Mouse (Mus musculus): ENCODE measurements around the gene Map7. TPM values are rescaled to one million over a fixed set of nuclear protein-coding genes. Genes with fewer than 3 reads are reported as not detected.

The Map7 gene
- total RNA-seq, 1 experiment, result 35.2 TPM

DNA sequence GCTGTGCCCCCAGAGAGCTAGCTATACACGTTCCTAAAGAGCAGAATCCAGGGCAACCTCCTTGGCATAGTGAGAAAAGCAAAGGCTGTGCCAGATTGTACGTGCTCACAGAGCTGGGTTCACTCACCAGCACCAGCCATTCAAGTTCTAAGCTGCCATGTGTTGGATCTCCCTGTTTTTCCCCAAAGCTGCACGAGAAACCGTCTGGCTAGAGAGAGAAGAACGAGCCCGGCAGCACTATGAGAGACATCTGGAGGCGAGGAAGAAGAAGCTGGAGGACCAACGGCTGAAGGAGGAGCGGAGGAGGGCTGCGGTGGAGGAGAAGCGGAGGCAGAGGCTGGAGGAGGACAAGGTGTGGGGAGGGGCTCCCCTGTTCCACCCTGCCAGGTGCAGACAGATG lies 96.8 kb downstream of the Map7 start:
- in situ Hi-C loops (cut with MboI; ENCODE audit: low sequenced_read_pairs in 2 of 2, unreplicated experiment in 2 of 2), result no loop called here
- H3K9ac ChIP-seq (ENCODE audit: insufficient read depth, low read depth, low read length, poor library complexity, severe bottlenecking), result no peak overlapping the region
- H3K4me1 ChIP-seq (ENCODE audit: control insufficient read depth in 2 of 2, insufficient read depth in 2 of 2, low read length in 2 of 2, poor library complexity in 1 of 2), result peaks cover 6% of the 10 kb centered on the region in 2 experiments; a peak in 3 of 4 replicates
- no peaks in the 10 kb centered on the region for H3K9me3 ChIP-seq (ENCODE audit: control insufficient read depth, insufficient read depth, low read depth, low read length)
- no peak for DNase-seq (ENCODE audit: low read depth, low spot score)
- no peak overlapping the region for H3K27ac ChIP-seq (ENCODE audit: insufficient read depth, low read depth, low read length, poor library complexity, severe bottlenecking)
- no peak overlapping the region for H3K4me3 ChIP-seq (ENCODE audit: insufficient read depth in 1 of 2, low read depth in 1 of 2, low read length in 2 of 2, poor library complexity in 1 of 2, severe bottlenecking in 1 of 2)
- H3K36me3 ChIP-seq (ENCODE audit: control insufficient read depth, insufficient read depth, low read length, poor library complexity, severe bottlenecking), result peaks cover 6% of the 10 kb centered on the region; the same call in 1 of the 2 replicates
- no peak for TF ChIP-seq ZC3H11A (IDR thresholded peaks at IDR 0.05; ENCODE audit: borderline replicate concordance, low read depth, low read length)
- no peak for TF ChIP-seq ZNF384 (IDR thresholded peaks at IDR 0.05; ENCODE audit: low read depth, low read length)
- TF ChIP-seq HCFC1 (IDR thresholded peaks at IDR 0.05; ENCODE audit: borderline replicate concordance, insufficient read depth, low read length), result no peak
- TF ChIP-seq MAFK (IDR thresholded peaks at IDR 0.05; ENCODE audit: insufficient read depth, low read depth, low read length), result no peak
- no peak for TF ChIP-seq CHD2 (IDR thresholded peaks at IDR 0.05; ENCODE audit: low read depth, low read length)

DNA sequence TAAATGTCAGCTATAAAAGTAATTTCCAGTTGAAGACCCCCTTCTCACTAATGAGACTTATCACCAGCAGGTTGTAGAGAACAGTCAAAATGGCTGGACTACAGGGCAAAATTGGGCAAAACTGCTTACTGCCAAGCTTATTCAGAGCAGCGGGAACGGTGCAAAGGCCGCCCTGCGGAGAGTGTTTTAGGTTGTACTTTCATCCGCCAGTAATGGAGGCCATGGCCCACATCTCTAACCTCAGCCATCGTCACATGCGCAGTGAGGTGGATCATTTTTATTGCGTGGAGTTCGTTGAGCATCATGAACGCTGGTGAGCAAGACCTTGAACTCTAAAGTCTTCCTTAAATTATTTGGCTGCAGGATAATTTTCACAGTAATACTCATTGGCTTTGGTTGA lies 100.8 kb downstream of the Map7 start:
- no peak for DNase-seq (ENCODE audit: low read depth, low spot score)
- TF ChIP-seq HCFC1 (IDR thresholded peaks at IDR 0.05; ENCODE audit: borderline replicate concordance, insufficient read depth, low read length) (no peak), ZNF384 (IDR thresholded peaks at IDR 0.05; ENCODE audit: low read depth, low read length) (no peak), ZC3H11A (IDR thresholded peaks at IDR 0.05; ENCODE audit: borderline replicate concordance, low read depth, low read length) (no peak), MAFK (IDR thresholded peaks at IDR 0.05; ENCODE audit: insufficient read depth, low read depth, low read length) (no peak), CHD2 (IDR thresholded peaks at IDR 0.05; ENCODE audit: low read depth, low read length) (no peak)

GRCm38 (mm10) chr10:20255579-20255978 lies 107.3 kb downstream of the Map7 start:
- Histone ChIP-seq H3K36me3 (ENCODE audit: control insufficient read depth, insufficient read depth, low read length, poor library complexity, severe bottlenecking) (peaks cover 9% of the 10 kb centered on the region; the same call in 1 of the 2 replicates), H3K9ac (ENCODE audit: insufficient read depth, low read depth, low read length, poor library complexity, severe bottlenecking) (no peak overlapping the region), H3K4me1 (ENCODE audit: control insufficient read depth in 2 of 2, insufficient read depth in 2 of 2, low read length in 2 of 2, poor library complexity in 1 of 2) (no peaks in the 10 kb centered on the region), H3K27ac (ENCODE audit: insufficient read depth, low read depth, low read length, poor library complexity, severe bottlenecking) (no peak overlapping the region), H3K4me3 (ENCODE audit: insufficient read depth in 1 of 2, low read depth in 1 of 2, low read length in 2 of 2, poor library complexity in 1 of 2, severe bottlenecking in 1 of 2) (no peak overlapping the region), H3K9me3 (ENCODE audit: control insufficient read depth, insufficient read depth, low read depth, low read length) (no peaks in the 10 kb centered on the region)
- in situ Hi-C loops (cut with MboI; ENCODE audit: low sequenced_read_pairs in 2 of 2, unreplicated experiment in 2 of 2), result no loop called here
- no peak for DNase-seq (ENCODE audit: low read depth, low spot score)
- no peak for TF ChIP-seq CHD2 (IDR thresholded peaks at IDR 0.05; ENCODE audit: low read depth, low read length)
- TF ChIP-seq HCFC1 (IDR thresholded peaks at IDR 0.05; ENCODE audit: borderline replicate concordance, insufficient read depth, low read length), result no peak
- TF ChIP-seq ZC3H11A (IDR thresholded peaks at IDR 0.05; ENCODE audit: borderline replicate concordance, low read depth, low read length), result no peak
- no peak for TF ChIP-seq MAFK (IDR thresholded peaks at IDR 0.05; ENCODE audit: insufficient read depth, low read depth, low read length)
- TF ChIP-seq ZNF384 (IDR thresholded peaks at IDR 0.05; ENCODE audit: low read depth, low read length), result no peak

More for the DNA sequence above, 100.8 kb downstream of the Map7 start:
- Histone ChIP-seq H3K9ac (ENCODE audit: insufficient read depth, low read depth, low read length, poor library complexity, severe bottlenecking) (no peak overlapping the region), H3K9me3 (ENCODE audit: control insufficient read depth, insufficient read depth, low read depth, low read length) (no peaks in the 10 kb centered on the region), H3K27ac (ENCODE audit: insufficient read depth, low read depth, low read length, poor library complexity, severe bottlenecking) (no peak overlapping the region), H3K4me3 (ENCODE audit: insufficient read depth in 1 of 2, low read depth in 1 of 2, low read length in 2 of 2, poor library complexity in 1 of 2, severe bottlenecking in 1 of 2) (no peak overlapping the region), H3K36me3 (ENCODE audit: control insufficient read depth, insufficient read depth, low read length, poor library complexity, severe bottlenecking) (peaks cover 11% of the 10 kb centered on the region; the same call in 1 of the 2 replicates), H3K4me1 (ENCODE audit: control insufficient read depth in 2 of 2, insufficient read depth in 2 of 2, low read length in 2 of 2, poor library complexity in 1 of 2) (peaks cover 0 to 3% of the 10 kb centered on the region in 2 experiments; a peak in 2 of 4 replicates)
- in situ Hi-C loops (cut with MboI; ENCODE audit: low sequenced_read_pairs in 2 of 2, unreplicated experiment in 2 of 2), result no loop called here

- H3K9me3 ChIP-seq (ENCODE audit: control insufficient read depth, insufficient read depth, low read depth, low read length), result no peaks in the 10 kb centered on the region
- H3K9ac ChIP-seq (ENCODE audit: insufficient read depth, low read depth, low read length, poor library complexity, severe bottlenecking), result no peak overlapping the region
- in situ Hi-C loops (cut with MboI; ENCODE audit: low sequenced_read_pairs in 2 of 2, unreplicated experiment in 2 of 2), result no loop called here
- H3K4me3 ChIP-seq (ENCODE audit: insufficient read depth in 1 of 2, low read depth in 1 of 2, low read length in 2 of 2, poor library complexity in 1 of 2, severe bottlenecking in 1 of 2), result no peak overlapping the region
- TF ChIP-seq MAFK (IDR thresholded peaks at IDR 0.05; ENCODE audit: insufficient read depth, low read depth, low read length) (no peak), HCFC1 (IDR thresholded peaks at IDR 0.05; ENCODE audit: borderline replicate concordance, insufficient read depth, low read length) (no peak), ZC3H11A (IDR thresholded peaks at IDR 0.05; ENCODE audit: borderline replicate concordance, low read depth, low read length) (no peak), CHD2 (IDR thresholded peaks at IDR 0.05; ENCODE audit: low read depth, low read length) (no peak), ZNF384 (IDR thresholded peaks at IDR 0.05; ENCODE audit: low read depth, low read length) (no peak)
- no peak for DNase-seq (ENCODE audit: low read depth, low spot score)
- peaks cover 11% of the 10 kb centered on the region; the same call in 1 of the 2 replicates for H3K36me3 ChIP-seq (ENCODE audit: control insufficient read depth, insufficient read depth, low read length, poor library complexity, severe bottlenecking)
- no peak overlapping the region for H3K27ac ChIP-seq (ENCODE audit: insufficient read depth, low read depth, low read length, poor library complexity, severe bottlenecking)
- H3K4me1 ChIP-seq (ENCODE audit: control insufficient read depth in 2 of 2, insufficient read depth in 2 of 2, low read length in 2 of 2, poor library complexity in 1 of 2), result no peaks in the 10 kb centered on the region
Observed at GRCm38 (mm10) chr10:20257054-20257643, 108.9 kb downstream of the Map7 start.

Data from ES-E14 (cell line).